Mouse (Mus musculus) liver, adult 2 months (tissue): ENCODE measurements at regions not wholly inside any gene's neighbourhood (a gene's known extent, or its start where the extent isn't known, plus 50 kb on each side); places are given as distances from the start of the nearest gene placed in this dataset.

Source experiments
- DNase-seq: peaks from one replicate; pipeline ENCODE4 v3.0.0-alpha.2; 2011; ENCODE audit warnings: low read depth, low spot score; ENCODE audit errors: extremely low read depth
- H3K27ac ChIP-seq: fragments of 200-500 bp; replicated peaks from 2 replicates; pipeline ENCODE4 v1.5.1; 2012; ENCODE audit warnings: low read depth, mild to moderate bottlenecking, control low read depth, inconsistent platforms, low read length; ENCODE audit not compliant: insufficient read depth
- H3K27me3 ChIP-seq: fragments of 200-500 bp; 2 replicates; pipeline ENCODE4 v1.6.1; 2012; ENCODE audit warnings: mild to moderate bottlenecking, moderate library complexity, low read length, inconsistent platforms; ENCODE audit not compliant: control insufficient read depth, insufficient read depth
- H3K36me3 ChIP-seq: fragments of 200-500 bp; 2 replicates; pipeline ENCODE4 v1.6.1; 2012; ENCODE audit warnings: low read length, inconsistent platforms; ENCODE audit not compliant: control insufficient read depth, insufficient read depth
- H3K4me1 ChIP-seq: fragments of 200-500 bp; 2 replicates; pipeline ENCODE4 v1.6.1; 2011; ENCODE audit warnings: low read length; ENCODE audit not compliant: control insufficient read depth, insufficient read depth
- H3K4me3 ChIP-seq: fragments of 200-500 bp; 2 replicates; pipeline ENCODE4 v1.5.1; 2011; ENCODE audit warnings: low read depth, mild to moderate bottlenecking, control low read depth, low read length, moderate library complexity; ENCODE audit not compliant: insufficient read depth
- H3K79me2 ChIP-seq: fragments of 200-500 bp; 2 replicates; pipeline ENCODE4 v1.6.1; 2012; ENCODE audit warnings: inconsistent platforms, mild to moderate bottlenecking, low read length, moderate library complexity; ENCODE audit not compliant: control insufficient read depth, insufficient read depth
- H3K9ac ChIP-seq: fragments of 200-500 bp; 2 replicates; pipeline ENCODE4 v1.6.1; 2012; ENCODE audit warnings: low read depth, mild to moderate bottlenecking, control low read depth, inconsistent platforms, low read length
- CTCF ChIP-seq: fragments of 200-500 bp; IDR thresholded peaks from 2 replicates; pipeline ENCODE4 v1.5.1; 2011; ENCODE audit warnings: low read depth, low read length, control low read depth
- POLR2A ChIP-seq: fragments of 200-500 bp; IDR thresholded peaks from 2 replicates; pipeline ENCODE4 v1.6.1; 2011; ENCODE audit warnings: low read length, control low read depth; ENCODE audit not compliant: insufficient read depth; ENCODE audit errors: extremely low read depth
- WGBS: fragments of 180-500 bp; shearing (Covaris S2); methylation state at CpG from one replicate; pipeline ENCODE4 v1.1.7; 2018; 5-methylcytosine and 5-hydroxymethylcytosine counted together

DNA sequence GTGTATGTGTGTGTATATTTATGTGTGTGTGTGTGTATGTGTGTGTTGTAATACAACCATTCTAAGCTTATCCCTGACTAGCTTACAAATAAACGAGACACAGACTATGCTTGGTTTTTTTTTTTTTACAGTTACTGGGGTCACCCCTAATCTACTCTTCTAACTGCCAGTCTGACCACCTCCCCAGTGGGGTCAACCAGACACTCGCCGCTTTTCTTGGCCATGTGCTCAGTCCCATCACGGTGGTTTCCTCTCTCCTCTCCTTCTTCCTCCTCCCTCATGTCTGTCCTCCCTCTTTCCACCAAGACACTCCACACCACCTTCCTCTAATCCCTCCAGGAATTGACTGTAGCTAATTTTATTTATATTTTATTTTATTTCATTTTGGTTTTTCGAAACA is 155.0 kb upstream of the Jmjd1c start:
- no peak overlapping the region for H3K9ac ChIP-seq
- no peak overlapping the region for H3K4me3 ChIP-seq
- no peak overlapping the region for H3K27ac ChIP-seq
- TF ChIP-seq POLR2A (no peak), CTCF (no peak)
- no peaks in the 10 kb centered on the region for H3K79me2 ChIP-seq
- no peaks in the 10 kb centered on the region for H3K27me3 ChIP-seq
- H3K36me3 ChIP-seq = no peaks in the 10 kb centered on the region
- H3K4me1 ChIP-seq = no peaks in the 10 kb centered on the region
- 89% methylated on average over 5 of the region's 5 CpGs for WGBS
- no peak for DNase-seq

DNA sequence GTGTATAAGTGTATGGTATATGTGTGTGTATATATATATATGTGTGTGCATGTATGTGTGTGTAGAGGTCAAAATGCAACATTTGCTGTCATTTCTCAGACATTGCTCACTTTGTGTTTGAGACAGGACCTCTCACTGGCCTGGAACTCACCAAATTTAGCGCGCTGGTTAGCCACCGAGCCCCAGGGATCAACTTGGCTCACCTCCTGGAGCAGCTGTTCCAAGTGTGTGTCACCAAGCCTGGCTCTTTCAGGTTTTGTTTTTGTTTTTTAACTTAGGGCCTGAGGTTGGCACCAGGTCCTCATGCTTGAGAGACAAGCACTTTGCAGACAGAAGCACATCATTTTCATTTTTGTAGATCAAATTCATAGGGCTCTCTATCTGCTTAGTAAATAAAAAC is 154.0 kb upstream of the Jmjd1c start:
- DNase-seq = no peak
- Histone ChIP-seq H3K9ac (no peak overlapping the region), H3K27ac (no peak overlapping the region), H3K4me1 (no peaks in the 10 kb centered on the region), H3K4me3 (no peak overlapping the region), H3K27me3 (no peaks in the 10 kb centered on the region), H3K36me3 (no peaks in the 10 kb centered on the region), H3K79me2 (no peaks in the 10 kb centered on the region)
- TF ChIP-seq POLR2A (no peak), CTCF (no peak)
- 38% methylated on average over 3 of the region's 3 CpGs for WGBS

GRCm38 (mm10) chr10:66943875-66944274 is 152.1 kb upstream of the Jmjd1c start:
- Histone ChIP-seq H3K36me3 (no peaks in the 10 kb centered on the region), H3K4me1 (no peaks in the 10 kb centered on the region), H3K9ac (no peak overlapping the region), H3K27ac (no peak overlapping the region), H3K4me3 (no peak overlapping the region), H3K27me3 (no peaks in the 10 kb centered on the region), H3K79me2 (no peaks in the 10 kb centered on the region)
- TF ChIP-seq POLR2A = no peak
- no peak for TF ChIP-seq CTCF
- WGBS = 51% methylated on average over 5 of the region's 5 CpGs
- no peak for DNase-seq

DNA sequence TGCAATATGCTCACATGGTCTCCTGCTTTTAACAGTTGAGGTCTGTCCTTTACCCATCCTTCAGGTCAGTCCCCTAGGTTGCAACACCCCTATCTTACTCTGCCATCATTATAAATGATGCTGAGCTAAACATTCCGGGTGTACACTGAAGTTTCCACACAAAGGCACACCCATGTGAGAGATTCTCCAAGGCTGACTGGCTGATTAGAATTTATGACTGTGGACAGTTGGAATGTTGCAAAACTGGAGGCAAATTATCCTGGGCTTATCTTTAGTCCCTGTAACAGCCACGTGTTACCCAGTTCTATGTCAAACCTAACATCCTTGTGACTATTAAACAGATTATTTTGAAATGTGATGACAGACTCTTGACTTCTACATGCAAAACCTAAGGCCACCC is 149.8 kb upstream of the Jmjd1c start:
- Histone ChIP-seq H3K36me3 (no peaks in the 10 kb centered on the region), H3K27me3 (no peaks in the 10 kb centered on the region), H3K79me2 (no peaks in the 10 kb centered on the region), H3K4me3 (no peak overlapping the region), H3K9ac (no peak overlapping the region), H3K27ac (no peak overlapping the region), H3K4me1 (no peaks in the 10 kb centered on the region)
- TF ChIP-seq CTCF (no peak), POLR2A (no peak)
- WGBS = 40% methylated on average over 2 of the region's 2 CpGs
- no peak for DNase-seq

DNA sequence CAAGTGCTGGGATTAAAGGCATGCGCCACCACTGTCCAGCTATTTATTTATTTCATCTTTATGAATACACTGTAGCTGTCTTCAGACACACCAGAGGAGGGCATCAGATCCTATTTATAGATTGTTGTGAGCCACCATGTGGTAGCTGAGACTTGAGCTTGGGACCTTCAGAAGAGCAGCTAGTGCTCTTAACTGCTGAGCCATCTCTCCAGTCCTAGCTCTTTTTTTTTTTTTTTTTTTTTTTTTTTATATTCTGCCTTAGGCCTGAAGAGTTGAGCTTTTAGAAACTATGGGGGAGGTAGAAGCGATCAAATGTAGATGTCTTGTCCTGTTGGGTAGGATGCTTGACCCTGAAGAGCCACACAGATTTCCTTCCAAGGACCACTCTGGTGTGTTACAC is 147.6 kb upstream of the Jmjd1c start:
- Histone ChIP-seq H3K27me3 (no peaks in the 10 kb centered on the region), H3K9ac (no peak overlapping the region), H3K36me3 (no peaks in the 10 kb centered on the region), H3K4me1 (no peaks in the 10 kb centered on the region), H3K27ac (no peak overlapping the region), H3K4me3 (no peak overlapping the region), H3K79me2 (no peaks in the 10 kb centered on the region)
- 100% methylated on average over 2 of the region's 2 CpGs for WGBS
- no peak for TF ChIP-seq CTCF
- TF ChIP-seq POLR2A = no peak
- DNase-seq = no peak

DNA sequence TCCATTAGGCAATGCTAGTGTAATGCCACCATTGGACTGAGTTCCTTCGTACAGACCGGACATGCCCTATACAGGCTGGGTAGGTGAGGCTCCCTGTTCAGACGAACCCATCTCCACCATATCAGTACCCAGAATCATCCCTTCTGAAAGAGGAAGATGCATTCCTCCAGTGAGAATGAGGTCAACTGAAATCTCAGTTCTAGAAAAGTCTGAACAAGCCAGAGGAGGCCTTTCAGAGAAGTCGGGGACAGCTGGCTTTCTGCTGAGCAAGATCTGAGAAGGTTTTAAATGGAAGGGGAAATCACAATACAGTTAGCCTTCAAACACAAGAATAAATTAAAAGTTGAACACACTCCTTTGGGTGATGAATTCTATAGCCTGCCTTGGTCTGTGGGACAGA is 145.5 kb upstream of the Jmjd1c start:
- Histone ChIP-seq H3K4me1 (peaks cover 5% of the 10 kb centered on the region; the same call in 1 of the 2 replicates), H3K27me3 (no peaks in the 10 kb centered on the region), H3K79me2 (no peaks in the 10 kb centered on the region), H3K36me3 (no peaks in the 10 kb centered on the region), H3K4me3 (no peak overlapping the region), H3K9ac (no peak overlapping the region), H3K27ac (no peak overlapping the region)
- DNase-seq = no peak
- WGBS = 91% methylated on average over 4 of the region's 4 CpGs
- TF ChIP-seq POLR2A (no peak), CTCF (no peak)
